Mouse (Mus musculus) liver, embryonic 14.5 days (tissue): ENCODE results near the gene Maff. TPM values are rescaled to one million over a fixed set of nuclear protein-coding genes. Genes with fewer than 3 reads are reported as not detected.

ENCODE experiments used
- ATAC-seq: fragments of 200-750 bp; cut with Nextera tagmentation; 2 replicates; pipeline ENCODE4 v1.8.0; 2017; ENCODE audit warnings: moderate number of reproducible peaks, mild to moderate bottlenecking, moderate library complexity; ENCODE audit not compliant: insufficient read depth
- DNase-seq, 3 experiments: peaks; one replicate each; pipeline ENCODE4 v3.0.0-alpha.2; 2012 to 2013; ENCODE audit warnings: low read depth in 3 of 3, low spot score in 3 of 3
- H3K27ac ChIP-seq: fragments of 300-500 bp; sonication (generic); 2 replicates; pipeline ENCODE4 v1.5.1; 2014; ENCODE audit warnings: moderate library complexity, mild to moderate bottlenecking, control low read depth, inconsistent platforms
- H3K27me3 ChIP-seq: fragments of 300-500 bp; sonication (generic); 2 replicates; pipeline ENCODE4 v1.6.1; 2014; ENCODE audit warnings: mild to moderate bottlenecking, low read length, moderate library complexity; ENCODE audit not compliant: control insufficient read depth, insufficient read depth
- H3K36me3 ChIP-seq: fragments of 300-500 bp; sonication (generic); replicated peaks from 2 replicates; pipeline ENCODE4 v1.6.1; 2014; ENCODE audit warnings: low read depth; ENCODE audit not compliant: control insufficient read depth, insufficient read depth
- H3K4me1 ChIP-seq, 2 experiments: fragments of 200-500 bp in 1 of 2; fragments of 300-500 bp in 1 of 2; sonication (generic) in 1 of 2; replicated peaks; 2 replicates each; pipeline ENCODE4 v1.6.1; 2012 to 2014; ENCODE audit warnings: antibody characterized with exemption in 1 of 2, inconsistent platforms in 1 of 2, low read length in 1 of 2; ENCODE audit not compliant: control insufficient read depth in 2 of 2, insufficient read depth in 2 of 2
- H3K4me2 ChIP-seq: fragments of 300-500 bp; sonication (generic); 2 replicates; pipeline ENCODE4 v1.6.1; 2014; ENCODE audit warnings: low read depth, mild to moderate bottlenecking, control low read depth, moderate library complexity
- H3K4me3 ChIP-seq, 2 experiments: fragments of 200-500 bp in 1 of 2; fragments of 300-500 bp in 1 of 2; sonication (generic) in 1 of 2; 2 replicates each; pipeline ENCODE4 v1.5.1; 2012 to 2014; ENCODE audit warnings: low read depth in 2 of 2, low read length in 2 of 2, mild to moderate bottlenecking in 2 of 2, control low read depth in 1 of 2, inconsistent platforms in 1 of 2, moderate library complexity in 1 of 2; ENCODE audit not compliant: insufficient read depth in 1 of 2
- H3K9ac ChIP-seq: fragments of 300-500 bp; sonication (generic); replicated peaks from 2 replicates; pipeline ENCODE4 v1.6.1; 2014; ENCODE audit warnings: mild to moderate bottlenecking, control low read depth, moderate library complexity
- H3K9me3 ChIP-seq: fragments of 300-500 bp; sonication (generic); 2 replicates; pipeline ENCODE4 v1.6.1; 2016; ENCODE audit warnings: low read length, mixed read lengths; ENCODE audit not compliant: control insufficient read depth
- CTCF ChIP-seq: IDR thresholded peaks from 2 replicates; pipeline ENCODE4 v1.5.1; 2016; ENCODE audit warnings: antibody characterized with exemption, low read depth, control low read depth
- EP300 ChIP-seq: IDR thresholded peaks from 2 replicates; pipeline ENCODE4 v1.6.1; 2016; ENCODE audit warnings: antibody characterized with exemption, low read depth
- WGBS: fragments of 180-500 bp; shearing (Covaris S2); extraction: QIAGEN DNeasy Blood & Tissue Kit; methylation state at CpG from one replicate; pipeline ENCODE4 v1.1.7; 2014; ENCODE audit not compliant: insufficient replicate concordance; 5-methylcytosine and 5-hydroxymethylcytosine counted together
- polyA plus RNA-seq, 2 experiments: library from polyadenylated mRNA; depleted of rRNA in 1 of 2; stranded (reverse) in 1 of 2; unstranded in 1 of 2; fragments of >200 nt; fragmentation: Nextera tagmentation in 1 of 2; extraction: Ambion mirVana in 1 of 2; gene quantifications; 2 replicates each; pipeline versions ENCODE4 v1.2.1 to v1.2.3; 2012 to 2014

The Maff gene
- polyA plus RNA-seq, 2 experiments, result 1.1 to 1.8 TPM

- TF ChIP-seq CTCF (no peak), EP300 (no peak)
- no peak for ATAC-seq
- Histone ChIP-seq H3K27me3 (no peaks in the 10 kb centered on the region), H3K4me1 (peaks cover 4 to 19% of the 10 kb centered on the region in 2 experiments), H3K27ac (no peak overlapping the region), H3K9me3 (no peaks in the 10 kb centered on the region), H3K4me3 (no peak overlapping the region), H3K9ac (no peak overlapping the region), H3K4me2 (no peak overlapping the region), H3K36me3 (no peaks in the 10 kb centered on the region)
- no peak for DNase-seq
- 30% methylated on average over 6 of the region's 6 CpGs for WGBS
Measured at GRCm38 (mm10) chr15:79400134-79400974, 53.9 kb downstream of the Maff start.

- H3K36me3 ChIP-seq, result no peaks in the 10 kb centered on the region
- H3K9ac ChIP-seq, result no peak overlapping the region
- ATAC-seq (no peak), DNase-seq (no peak)
- WGBS, result 64% methylated on average over 7 of the region's 7 CpGs
- H3K4me1 ChIP-seq, result peaks cover 4 to 17% of the 10 kb centered on the region in 2 experiments
- H3K4me2 ChIP-seq, result no peak overlapping the region
- H3K9me3 ChIP-seq, result no peaks in the 10 kb centered on the region
- no peak for TF ChIP-seq EP300
- TF ChIP-seq CTCF, result no peak
- no peak overlapping the region for H3K4me3 ChIP-seq
- H3K27ac ChIP-seq, result no peak overlapping the region
- no peaks in the 10 kb centered on the region for H3K27me3 ChIP-seq
Measured at GRCm38 (mm10) chr15:79400975-79401365, 54.5 kb downstream of the Maff start.

- WGBS, result 28% methylated on average over 5 of the region's 5 CpGs
- Histone ChIP-seq H3K4me2 (peak overlapping the region; percentile 96), H3K36me3 (no peaks in the 10 kb centered on the region), H3K4me3 (peak overlapping the region; percentile 61 to 73), H3K4me1 (peaks cover 4 to 13% of the 10 kb centered on the region in 2 experiments), H3K9me3 (no peaks in the 10 kb centered on the region), H3K27ac (no peak overlapping the region), H3K9ac (no peak overlapping the region; the same call in 1 of the 2 replicates), H3K27me3 (no peaks in the 10 kb centered on the region)
- no peak for ATAC-seq
- TF ChIP-seq CTCF (0 out of 2 replicates have a peak, but pooled peaks have one; percentile 3), EP300 (no peak)
- no peak for DNase-seq
Measured at GRCm38 (mm10) chr15:79402176-79402575, 55.8 kb downstream of the Maff start.

- Histone ChIP-seq H3K36me3 (no peaks in the 10 kb centered on the region), H3K9me3 (no peaks in the 10 kb centered on the region), H3K27me3 (no peaks in the 10 kb centered on the region), H3K4me2 (peak within 1 kb of the TSS; percentile 96), H3K27ac (no peak within 1 kb of the TSS), H3K9ac (peak within 1 kb of the TSS; percentile 74), H3K4me1 (peaks cover 4 to 13% of the 10 kb centered on the region in 2 experiments), H3K4me3 (peak within 1 kb of the TSS; percentile 65 to 73)
- peak; percentile 58 to 63 (median 62) for DNase-seq
- under 1% methylated on average over 90 of the region's 90 CpGs for WGBS
- peak; percentile 88 for ATAC-seq
- TF ChIP-seq CTCF (no peak), EP300 (no peak)
Measured at GRCm38 (mm10) chr15:79402836-79403762, 56.7 kb downstream of the Maff start, which contains the start of gene Tmem184b. TSS of gene Tmem184b (minus strand) at chr15:79403569.
